Mouse (Mus musculus): ENCODE results near the gene 4933430I17Rik. TPM values are rescaled to one million over a fixed set of nuclear protein-coding genes. Genes with fewer than 3 reads are reported as not detected.
A peak's percentile ranks its signal among the peaks of the same experiment; 100 is the strongest.

Gene 4933430I17Rik
- total and polyA plus RNA-seq, 3 experiments = 0.12 to 0.43 TPM; not detected in 1

DNA sequence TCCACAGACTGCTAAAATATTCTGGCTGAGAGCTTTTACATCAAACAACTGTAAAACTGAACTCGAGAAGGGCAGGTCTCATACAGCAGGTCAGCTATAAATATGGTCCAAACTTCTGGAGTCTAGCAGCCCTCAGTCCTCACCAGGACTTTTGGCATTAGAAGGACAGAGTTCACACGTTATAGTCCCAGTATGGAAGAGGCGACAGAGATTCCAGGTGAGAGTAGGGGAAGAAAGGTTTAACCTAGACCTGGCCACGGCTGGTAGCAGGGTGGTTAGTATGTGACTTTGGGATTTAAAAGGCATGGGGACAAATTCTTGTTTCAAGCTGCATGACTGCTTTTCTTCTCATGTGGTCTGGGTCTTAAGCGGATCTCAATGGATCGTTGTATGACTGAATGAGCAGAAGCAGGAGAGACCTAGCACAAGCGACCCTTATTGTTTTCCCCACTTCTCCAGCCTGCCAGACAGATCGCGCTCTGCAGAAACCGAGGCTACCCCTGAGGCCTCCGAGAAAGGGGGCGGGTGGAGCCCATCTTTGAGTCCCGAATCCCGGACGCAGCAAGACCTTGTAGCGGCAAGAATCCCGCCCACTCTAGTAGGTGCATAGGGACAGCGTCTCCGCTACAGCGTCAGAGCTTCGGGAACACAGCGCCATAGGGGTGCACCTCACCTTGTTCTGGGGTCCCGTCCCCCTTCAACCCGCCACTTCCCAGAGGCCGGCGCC lies 5.9 kb upstream of the 4933430I17Rik start:
- Histone ChIP-seq H3K36me3 (ENCODE audit: control insufficient read depth in 1 of 2, insufficient read depth in 2 of 2, low read length in 2 of 2) (peaks cover 0 to 65% of the 10 kb centered on the region in 2 experiments; a peak in 2 of 4 replicates), H3K27ac (ENCODE audit: control insufficient read depth, low read depth, low read length) (peak overlapping the region; percentile 80), H3K79me2 (ENCODE audit: control insufficient read depth, insufficient read depth, low read length, poor library complexity) (peaks cover 37% of the 10 kb centered on the region), H3K27me3 (ENCODE audit: control insufficient read depth in 1 of 2, insufficient read depth in 2 of 2, low read length in 2 of 2) (no peaks in the 10 kb centered on the region), H3K9me3 (replicated peaks; ENCODE audit: insufficient read depth, low read length) (no peaks in the 10 kb centered on the region), H3K4me3 (ENCODE audit: control insufficient read depth in 1 of 2, insufficient read depth in 1 of 2, low read depth in 2 of 2, low read length in 2 of 2) (peak overlapping the region; percentile 74 to 83), H3K4me1 (ENCODE audit: control insufficient read depth in 1 of 2, insufficient read depth in 2 of 2, low read length in 2 of 2) (peaks cover 51 to 61% of the 10 kb centered on the region in 2 experiments), H3K9ac (ENCODE audit: control insufficient read depth, low read depth, low read length, poor library complexity, severe bottlenecking) (peak overlapping the region; percentile 92)
- DNase-seq (ENCODE audit: low read depth, low spot score) = peak; percentile 95
- TF ChIP-seq MYB (IDR thresholded peaks at IDR 0.05; ENCODE audit: low read depth, low read length) (no peak), RAD21 (IDR thresholded peaks at IDR 0.05; ENCODE audit: low read depth, low read length) (no peak), POLR2AphosphoS5 (IDR thresholded peaks at IDR 0.05; ENCODE audit: borderline replicate concordance, low read depth, low read length) (peak; percentile 65; the same call in 1 of the 2 replicates), MAX (IDR thresholded peaks at IDR 0.05; ENCODE audit: low read length) (no peak), TAL1 (IDR thresholded peaks at IDR 0.05; ENCODE audit: low read length) (no peak), ZC3H11A (IDR thresholded peaks at IDR 0.05; ENCODE audit: low read depth, low read length) (no peak), SMC3 (IDR thresholded peaks at IDR 0.05; ENCODE audit: low read depth, low read length) (no peak), CTCF (IDR thresholded peaks at IDR 0.05 in 2 of 3, conservative IDR thresholded peaks at IDR 0.05 in 1 of 3; ENCODE audit: control insufficient read depth in 1 of 3, insufficient read depth in 1 of 3, low read depth in 2 of 3, low read length in 3 of 3, poor library complexity in 1 of 3, severe bottlenecking in 1 of 3) (no peak)

GRCm38 (mm10) chr4:62519849-62520233 lies 5.3 kb upstream of the 4933430I17Rik start, which contains the start of gene Alad:
TSS of gene Alad (minus strand) at chr4:62519918.
- no peaks in the 10 kb centered on the region for H3K9me3 ChIP-seq (replicated peaks; ENCODE audit: insufficient read depth, low read length)
- H3K4me1 ChIP-seq (ENCODE audit: control insufficient read depth in 1 of 2, insufficient read depth in 2 of 2, low read length in 2 of 2) = peaks cover 51 to 61% of the 10 kb centered on the region in 2 experiments
- H3K36me3 ChIP-seq (ENCODE audit: control insufficient read depth in 1 of 2, insufficient read depth in 2 of 2, low read length in 2 of 2) = peaks cover 0 to 65% of the 10 kb centered on the region in 2 experiments; a peak in 2 of 4 replicates
- TF ChIP-seq POLR2AphosphoS5 (IDR thresholded peaks at IDR 0.05; ENCODE audit: borderline replicate concordance, low read depth, low read length) (peak; percentile 31; the same call in 1 of the 2 replicates), RCOR1 (IDR thresholded peaks at IDR 0.05; ENCODE audit: low read depth, low read length) (no peak)
- peaks cover 43% of the 10 kb centered on the region for H3K79me2 ChIP-seq (ENCODE audit: control insufficient read depth, insufficient read depth, low read length, poor library complexity)
- no peaks in the 10 kb centered on the region for H3K27me3 ChIP-seq (ENCODE audit: control insufficient read depth in 1 of 2, insufficient read depth in 2 of 2, low read length in 2 of 2)
- peak within 1 kb of the TSS; percentile 80 for H3K27ac ChIP-seq (ENCODE audit: control insufficient read depth, low read depth, low read length)
- DNase-seq (ENCODE audit: low read depth, low spot score) = peak; percentile 97
- peak within 1 kb of the TSS; percentile 74 to 83 for H3K4me3 ChIP-seq (ENCODE audit: control insufficient read depth in 1 of 2, insufficient read depth in 1 of 2, low read depth in 2 of 2, low read length in 2 of 2)
- peak within 1 kb of the TSS; percentile 92 for H3K9ac ChIP-seq (ENCODE audit: control insufficient read depth, low read depth, low read length, poor library complexity, severe bottlenecking)

DNA sequence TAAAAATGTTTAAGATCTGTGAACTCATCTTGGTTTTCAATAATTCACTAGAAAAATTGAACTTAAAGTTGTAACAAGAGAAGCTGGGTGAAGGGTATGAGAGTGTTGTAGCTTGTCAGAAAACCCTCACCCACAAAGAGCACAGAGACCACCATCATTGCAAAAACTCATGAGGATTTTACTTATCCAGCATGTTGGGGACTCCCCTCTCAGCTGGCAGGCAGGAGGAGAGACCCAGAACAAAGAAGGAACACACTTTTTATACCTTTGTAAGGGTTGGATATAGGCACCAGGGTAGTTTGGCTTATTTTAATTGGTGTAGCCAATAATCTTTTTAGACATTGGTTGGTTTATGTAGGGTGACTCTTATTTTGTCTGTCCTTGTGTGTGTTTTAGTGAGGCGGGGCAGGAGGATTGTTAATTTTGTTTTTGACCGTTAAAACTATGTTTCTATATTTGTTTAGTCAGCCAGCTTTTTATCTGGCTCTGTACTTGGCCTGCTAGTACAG lies 4.2 kb upstream of the 4933430I17Rik start:
- no peaks in the 10 kb centered on the region for H3K9me3 ChIP-seq (replicated peaks; ENCODE audit: insufficient read depth, low read length)
- peaks cover 41 to 50% of the 10 kb centered on the region in 2 experiments for H3K4me1 ChIP-seq (ENCODE audit: control insufficient read depth in 1 of 2, insufficient read depth in 2 of 2, low read length in 2 of 2)
- peak overlapping the region; percentile 92 for H3K9ac ChIP-seq (ENCODE audit: control insufficient read depth, low read depth, low read length, poor library complexity, severe bottlenecking)
- no peaks in the 10 kb centered on the region for H3K27me3 ChIP-seq (ENCODE audit: control insufficient read depth in 1 of 2, insufficient read depth in 2 of 2, low read length in 2 of 2)
- no peak for TF ChIP-seq CTCF (IDR thresholded peaks at IDR 0.05 in 2 of 3, conservative IDR thresholded peaks at IDR 0.05 in 1 of 3; ENCODE audit: control insufficient read depth in 1 of 3, insufficient read depth in 1 of 3, low read depth in 2 of 3, low read length in 3 of 3, poor library complexity in 1 of 3, severe bottlenecking in 1 of 3)
- TF ChIP-seq UBTF (IDR thresholded peaks at IDR 0.05; ENCODE audit: borderline replicate concordance, insufficient read depth, low read depth, low read length) = no peak
- no peak for TF ChIP-seq MEF2A (IDR thresholded peaks at IDR 0.05; ENCODE audit: extremely low read depth, insufficient replicate concordance, low read depth, low read length, poor library complexity, severe bottlenecking)
- no peak for TF ChIP-seq ZMIZ1 (IDR thresholded peaks at IDR 0.05; ENCODE audit: low read depth, low read length)
- peak; percentile 96; the same call in 1 of the 2 replicates for TF ChIP-seq POLR2AphosphoS5 (IDR thresholded peaks at IDR 0.05; ENCODE audit: borderline replicate concordance, low read depth, low read length)
- peaks cover 41% of the 10 kb centered on the region for H3K79me2 ChIP-seq (ENCODE audit: control insufficient read depth, insufficient read depth, low read length, poor library complexity)
- H3K4me3 ChIP-seq (ENCODE audit: control insufficient read depth in 1 of 2, insufficient read depth in 1 of 2, low read depth in 2 of 2, low read length in 2 of 2) = peak overlapping the region; percentile 74 to 83
- peaks cover 0 to 56% of the 10 kb centered on the region in 2 experiments; a peak in 2 of 4 replicates for H3K36me3 ChIP-seq (ENCODE audit: control insufficient read depth in 1 of 2, insufficient read depth in 2 of 2, low read length in 2 of 2)
- H3K27ac ChIP-seq (ENCODE audit: control insufficient read depth, low read depth, low read length) = peak overlapping the region; percentile 80
- DNase-seq (ENCODE audit: low read depth, low spot score) = peak; percentile 91

All from MEL (cell line).